Mouse (Mus musculus) cerebellum, adult 2 months (tissue): ENCODE measurements around the gene Bmper. TPM values are rescaled to one million over a fixed set of nuclear protein-coding genes. Genes with fewer than 3 reads are reported as not detected.
A peak's percentile ranks its signal among the peaks of the same experiment; 100 is the strongest.

Experiments
- DNase-seq, 2 experiments: peaks; one replicate each; pipeline ENCODE4 v3.0.0; 2021
- H3K27ac ChIP-seq: fragments of 200-500 bp; 2 replicates; pipeline ENCODE4 v1.5.1; 2012; ENCODE audit warnings: low read length, control low read depth, inconsistent platforms; ENCODE audit not compliant: insufficient read depth
- H3K27me3 ChIP-seq: fragments of 200-500 bp; 2 replicates; pipeline ENCODE4 v1.6.1; 2012; ENCODE audit warnings: inconsistent platforms, mild to moderate bottlenecking, low read length, moderate library complexity; ENCODE audit not compliant: control insufficient read depth, insufficient read depth
- H3K4me1 ChIP-seq: fragments of 200-500 bp; 2 replicates; pipeline ENCODE4 v1.6.1; 2011; ENCODE audit warnings: low read length; ENCODE audit not compliant: control insufficient read depth, insufficient read depth
- H3K4me3 ChIP-seq: fragments of 200-500 bp; replicated peaks from 2 replicates; pipeline ENCODE3; 2011; ENCODE audit warnings: mild to moderate bottlenecking, low read depth, low read length, control low read depth; ENCODE audit not compliant: insufficient read depth
- CTCF ChIP-seq: fragments of 200-500 bp; IDR thresholded peaks from 2 replicates; pipeline ENCODE4 v1.5.1; 2011; ENCODE audit warnings: low read depth, mild to moderate bottlenecking, control low read depth, low read length, moderate library complexity, borderline replicate concordance; ENCODE audit not compliant: insufficient read depth
- POLR2A ChIP-seq: fragments of 200-500 bp; IDR thresholded peaks from 2 replicates; pipeline ENCODE4 v1.6.1; 2011; ENCODE audit warnings: low read length, control low read depth, borderline replicate concordance; ENCODE audit not compliant: insufficient read depth
- WGBS: fragments of 180-500 bp; shearing (Covaris S2); methylation state at CpG from one replicate; pipeline ENCODE4 v1.1.7; 2018; 5-methylcytosine and 5-hydroxymethylcytosine counted together
- polyA plus RNA-seq: library from polyadenylated mRNA; depleted of rRNA; stranded (reverse); fragments of >200 nt; gene quantifications from 2 replicates; pipeline ENCODE4 v1.2.3, GENCODE M21; 2012

Gene Bmper
- polyA plus RNA-seq, 1 experiment: 3.5 TPM

- H3K4me3 ChIP-seq: no peak overlapping the region
- WGBS: 91% methylated on average over 4 of the region's 4 CpGs
- H3K27ac ChIP-seq: no peak overlapping the region
- H3K4me1 ChIP-seq: no peaks in the 10 kb centered on the region
- no peaks in the 10 kb centered on the region for H3K27me3 ChIP-seq
- DNase-seq: no peak
- TF ChIP-seq POLR2A (no peak), CTCF (no peak)
These were observed 53.4 kb downstream of the Bmper start for GRCm38 (mm10) chr9:23276244-23276643.

- TF ChIP-seq CTCF (no peak), POLR2A (no peak)
- WGBS: 89% methylated on average over 4 of the region's 4 CpGs
- Histone ChIP-seq H3K27ac (no peak overlapping the region), H3K4me3 (no peak overlapping the region), H3K27me3 (no peaks in the 10 kb centered on the region), H3K4me1 (no peaks in the 10 kb centered on the region)
- DNase-seq: no peak
These were observed 62.1 kb downstream of the Bmper start for GRCm38 (mm10) chr9:23284940-23285460.

GRCm38 (mm10) chr9:23293574-23293973, 70.7 kb downstream of the Bmper start:
- 90% methylated on average over 3 of the region's 3 CpGs for WGBS
- no peaks in the 10 kb centered on the region for H3K27me3 ChIP-seq
- no peaks in the 10 kb centered on the region for H3K4me1 ChIP-seq
- TF ChIP-seq CTCF (no peak), POLR2A (no peak)
- H3K27ac ChIP-seq: no peak overlapping the region
- no peak for DNase-seq
- no peak overlapping the region for H3K4me3 ChIP-seq

- Histone ChIP-seq H3K27ac (no peak overlapping the region), H3K27me3 (no peaks in the 10 kb centered on the region), H3K4me3 (no peak overlapping the region), H3K4me1 (peaks cover 3% of the 10 kb centered on the region; the same call in 1 of the 2 replicates)
- 87% methylated on average over 6 of the region's 6 CpGs for WGBS
- DNase-seq: no peak
- no peak for TF ChIP-seq CTCF
- TF ChIP-seq POLR2A: no peak
These were observed 72.7 kb downstream of the Bmper start for GRCm38 (mm10) chr9:23295569-23295968.

GRCm38 (mm10) chr9:23297491-23298170, 74.8 kb downstream of the Bmper start:
- 92% methylated on average over 8 of the region's 8 CpGs for WGBS
- no peak for DNase-seq
- Histone ChIP-seq H3K27ac (no peak overlapping the region), H3K4me1 (peaks cover 6% of the 10 kb centered on the region; the same call in 1 of the 2 replicates), H3K27me3 (no peaks in the 10 kb centered on the region), H3K4me3 (no peak overlapping the region)
- no peak for TF ChIP-seq CTCF
- TF ChIP-seq POLR2A: no peak

- H3K4me3 ChIP-seq: no peak overlapping the region
- peak; percentile 38 to 60 for DNase-seq
- 37% methylated on average over 8 of the region's 8 CpGs for WGBS
- no peak overlapping the region for H3K27ac ChIP-seq
- H3K4me1 ChIP-seq: peaks cover 6% of the 10 kb centered on the region; the same call in 1 of the 2 replicates
- no peaks in the 10 kb centered on the region for H3K27me3 ChIP-seq
- TF ChIP-seq CTCF (no peak), POLR2A (no peak)
These were observed 77.5 kb downstream of the Bmper start for GRCm38 (mm10) chr9:23300376-23300775.

GRCm38 (mm10) chr9:23305681-23306080, 82.8 kb downstream of the Bmper start:
- no peak overlapping the region for H3K27ac ChIP-seq
- TF ChIP-seq CTCF (no peak), POLR2A (no peak)
- H3K27me3 ChIP-seq: no peaks in the 10 kb centered on the region
- DNase-seq: no peak
- H3K4me1 ChIP-seq: peaks cover 2% of the 10 kb centered on the region; the same call in 1 of the 2 replicates
- 67% methylated on average over 4 of the region's 4 CpGs for whole genome bisulfite sequencing
- H3K4me3 ChIP-seq: no peak overlapping the region

- no peaks in the 10 kb centered on the region for H3K27me3 ChIP-seq
- WGBS: 90% methylated on average over 4 of the region's 4 CpGs
- H3K4me3 ChIP-seq: no peak overlapping the region
- TF ChIP-seq CTCF (no peak), POLR2A (no peak)
- H3K27ac ChIP-seq: no peak overlapping the region
- DNase-seq: no peak
- H3K4me1 ChIP-seq: no peaks in the 10 kb centered on the region; the same call in 1 of the 2 replicates
These were observed 83.3 kb downstream of the Bmper start for GRCm38 (mm10) chr9:23306226-23306625.
